Mouse (Mus musculus): ENCODE measurements at regions not wholly inside any gene's neighbourhood (a gene's known extent, or its start where the extent isn't known, plus 50 kb on each side); places are given as distances from the start of the nearest gene placed in this dataset.

GRCm38 (mm10) chr10:126753201-126753600 lies 148.0 kb downstream of the Atp23 start:
- in situ Hi-C loops (cut with MboI; ENCODE audit: low pct_unique_long_range_greater_than_20kb in 1 of 2, low sequenced_read_pairs in 2 of 2, unreplicated experiment in 1 of 2) = no loop called here

GRCm38 (mm10) chr10:126752699-126753098 lies 148.5 kb downstream of the Atp23 start:
- in situ Hi-C loops (cut with MboI; ENCODE audit: low pct_unique_long_range_greater_than_20kb in 1 of 2, low sequenced_read_pairs in 2 of 2, unreplicated experiment in 1 of 2) = no loop called here

- in situ Hi-C loops (cut with MboI; ENCODE audit: low pct_unique_long_range_greater_than_20kb in 1 of 2, low sequenced_read_pairs in 2 of 2, unreplicated experiment in 1 of 2) = no loop called here
Measured at GRCm38 (mm10) chr10:126748696-126749466, 152.3 kb downstream of the Atp23 start.

- in situ Hi-C loops (cut with MboI; ENCODE audit: low pct_unique_long_range_greater_than_20kb in 1 of 2, low sequenced_read_pairs in 2 of 2, unreplicated experiment in 1 of 2) = no loop called here
Measured at GRCm38 (mm10) chr10:126734661-126735060, 166.5 kb downstream of the Atp23 start.

- in situ Hi-C loops (cut with MboI; ENCODE audit: low pct_unique_long_range_greater_than_20kb in 1 of 2, low sequenced_read_pairs in 2 of 2, unreplicated experiment in 1 of 2) = no loop called here
Measured at GRCm38 (mm10) chr10:126727840-126728239, 173.3 kb downstream of the Atp23 start.

GRCm38 (mm10) chr10:126717961-126718360 lies 183.2 kb downstream of the Atp23 start:
- in situ Hi-C loops (cut with MboI; ENCODE audit: low pct_unique_long_range_greater_than_20kb in 1 of 2, low sequenced_read_pairs in 2 of 2, unreplicated experiment in 1 of 2) = no loop called here

GRCm38 (mm10) chr10:126711758-126712157 lies 189.4 kb downstream of the Atp23 start:
- in situ Hi-C loops (cut with MboI; ENCODE audit: low pct_unique_long_range_greater_than_20kb in 1 of 2, low sequenced_read_pairs in 2 of 2, unreplicated experiment in 1 of 2) = no loop called here

GRCm38 (mm10) chr10:126709219-126709917 lies 191.8 kb downstream of the Atp23 start:
- in situ Hi-C loops (cut with MboI; ENCODE audit: low pct_unique_long_range_greater_than_20kb in 1 of 2, low sequenced_read_pairs in 2 of 2, unreplicated experiment in 1 of 2) = no loop called here

GRCm38 (mm10) chr10:126708730-126709129 lies 192.4 kb downstream of the Atp23 start:
- in situ Hi-C loops (cut with MboI; ENCODE audit: low pct_unique_long_range_greater_than_20kb in 1 of 2, low sequenced_read_pairs in 2 of 2, unreplicated experiment in 1 of 2) = no loop called here

GRCm38 (mm10) chr10:126708215-126708614 lies 192.9 kb downstream of the Atp23 start:
- in situ Hi-C loops (cut with MboI; ENCODE audit: low pct_unique_long_range_greater_than_20kb in 1 of 2, low sequenced_read_pairs in 2 of 2, unreplicated experiment in 1 of 2) = no loop called here

GRCm38 (mm10) chr10:126697086-126697485 lies 204.1 kb downstream of the Atp23 start:
- in situ Hi-C loops (cut with MboI; ENCODE audit: low pct_unique_long_range_greater_than_20kb in 1 of 2, low sequenced_read_pairs in 2 of 2, unreplicated experiment in 1 of 2) = no loop called here

GRCm38 (mm10) chr10:126690914-126691673 lies 210.1 kb downstream of the Atp23 start:
- in situ Hi-C loops (cut with MboI; ENCODE audit: low pct_unique_long_range_greater_than_20kb in 1 of 2, low sequenced_read_pairs in 2 of 2, unreplicated experiment in 1 of 2) = no loop called here

- in situ Hi-C loops (cut with MboI; ENCODE audit: low pct_unique_long_range_greater_than_20kb in 1 of 2, low sequenced_read_pairs in 2 of 2, unreplicated experiment in 1 of 2) = no loop called here
Measured at GRCm38 (mm10) chr10:126680275-126681184, 220.6 kb downstream of the Atp23 start.

GRCm38 (mm10) chr10:126679224-126680120 lies 221.7 kb downstream of the Atp23 start:
- in situ Hi-C loops (cut with MboI; ENCODE audit: low pct_unique_long_range_greater_than_20kb in 1 of 2, low sequenced_read_pairs in 2 of 2, unreplicated experiment in 1 of 2) = no loop called here

- in situ Hi-C loops (cut with MboI; ENCODE audit: low pct_unique_long_range_greater_than_20kb in 1 of 2, low sequenced_read_pairs in 2 of 2, unreplicated experiment in 1 of 2) = no loop called here
Measured at GRCm38 (mm10) chr10:126673437-126673836, 227.7 kb downstream of the Atp23 start.

GRCm38 (mm10) chr10:126664408-126665083 lies 236.6 kb downstream of the Atp23 start:
- in situ Hi-C loops (cut with MboI; ENCODE audit: low pct_unique_long_range_greater_than_20kb in 1 of 2, low sequenced_read_pairs in 2 of 2, unreplicated experiment in 1 of 2) = no loop called here

GRCm38 (mm10) chr10:126663461-126664013 lies 237.6 kb downstream of the Atp23 start:
- in situ Hi-C loops (cut with MboI; ENCODE audit: low pct_unique_long_range_greater_than_20kb in 1 of 2, low sequenced_read_pairs in 2 of 2, unreplicated experiment in 1 of 2) = no loop called here

Measured in mouse embryonic stem cell (cell line).